In the genomic region with DNA sequence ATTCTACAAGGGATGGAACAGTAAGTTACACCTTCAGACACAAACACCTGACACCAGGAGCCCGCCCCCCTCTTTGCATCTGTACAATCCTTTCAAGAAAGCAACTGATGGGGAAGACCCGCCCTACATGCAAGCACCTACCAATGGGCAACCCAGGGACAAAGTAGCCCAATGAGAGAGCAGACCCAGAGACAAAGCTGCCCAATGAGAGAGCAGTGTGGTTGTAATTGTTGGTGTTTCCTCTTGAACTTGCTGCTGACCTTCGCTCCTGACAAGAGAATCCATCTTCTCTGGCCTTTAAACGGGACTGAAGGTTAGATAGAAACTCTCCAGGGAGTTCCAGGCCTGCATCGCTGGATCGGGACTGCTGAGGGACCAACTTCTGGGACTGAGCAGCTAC, we compare ENCODE assay signal across 8 mouse cellular contexts.
DNase-seq lines count a peak whose midpoint lies in the region; ATAC-seq and TF ChIP-seq lines count a peak whose summit lies in the region.

No protein-coding gene starts in this region.

- H3K9ac ChIP-seq in forebrain, embryonic 11.5 days (ENCODE audit: low read length), result peak overlapping the region; percentile 23
- no peak overlapping the region for H3K9ac ChIP-seq in stomach, postnatal 0 days (ENCODE audit: low read length)

- TF ChIP-seq CTCF in stomach, postnatal 0 days (IDR thresholded peaks at IDR 0.05; ENCODE audit: low read depth), result no peak

- DNase-seq in testis, postnatal 14 days (ENCODE audit: low spot score), result peak; percentile 37
- no peak for DNase-seq in testis, postnatal 10 days (ENCODE audit: low spot score)
- no peak for DNase-seq in forebrain, embryonic 11.5 days (ENCODE audit: low spot score)
- peak; percentile 47 for DNase-seq in kidney, postnatal 14 days
- DNase-seq in splenic B cell, adult 2 months (ENCODE audit: low read depth, low spot score), result peak; percentile 27
- DNase-seq in spleen, postnatal 10 days (ENCODE audit: low spot score in 2 of 2), result no peak
- no peak for DNase-seq in stomach, postnatal 0 days (ENCODE audit: low spot score)

- H3K9me3 ChIP-seq in forebrain, embryonic 11.5 days (ENCODE audit: control insufficient read depth, low read length), result no peaks in the 10 kb centered on the region
- H3K9me3 ChIP-seq in stomach, postnatal 0 days (ENCODE audit: control insufficient read depth, low read length), result no peaks in the 10 kb centered on the region

- 39% methylated on average over 6 of the region's 6 CpGs for WGBS in forebrain, embryonic 11.5 days
- 37% methylated on average over 6 of the region's 6 CpGs for WGBS in stomach, postnatal 0 days

- peak; percentile 64 for ATAC-seq in forebrain, embryonic 11.5 days (replicated peaks; ENCODE audit: low FRiP score)
- ATAC-seq in activated CD4-positive, CD25-positive, alpha-beta regulatory T cell, adult 4 months, result no peak
- ATAC-seq in stomach, postnatal 0 days (ENCODE audit: low FRiP score, low TSS enrichment), result no peak

- H3K4me3 ChIP-seq in forebrain, embryonic 11.5 days (ENCODE audit: low read depth, low read length), result no peak overlapping the region
- H3K4me3 ChIP-seq in stomach, postnatal 0 days (ENCODE audit: low read depth, low read length), result no peak overlapping the region

- H3K4me2 ChIP-seq in forebrain, embryonic 11.5 days (ENCODE audit: low read depth, low read length, severe bottlenecking), result peak overlapping the region; percentile 24; the same call in 1 of the 2 replicates
- no peak overlapping the region for H3K4me2 ChIP-seq in stomach, postnatal 0 days (replicated peaks; ENCODE audit: low read depth)

- H3K36me3 ChIP-seq in forebrain, embryonic 11.5 days (ENCODE audit: control insufficient read depth, insufficient read depth, low read length), result no peaks in the 10 kb centered on the region
- no peaks in the 10 kb centered on the region for H3K36me3 ChIP-seq in splenic B cell, adult 2 months (ENCODE audit: control insufficient read depth, insufficient read depth, low read length, poor library complexity, severe bottlenecking)
- no peaks in the 10 kb centered on the region for H3K36me3 ChIP-seq in stomach, postnatal 0 days (ENCODE audit: control insufficient read depth, insufficient read depth, low read length)

- H3K4me1 ChIP-seq in forebrain, embryonic 11.5 days (replicated peaks; ENCODE audit: control insufficient read depth, insufficient read depth, low read length), result no peaks in the 10 kb centered on the region
- no peaks in the 10 kb centered on the region for H3K4me1 ChIP-seq in stomach, postnatal 0 days (replicated peaks; ENCODE audit: control insufficient read depth, insufficient read depth)

- no peak overlapping the region for H3K27ac ChIP-seq in forebrain, embryonic 11.5 days (ENCODE audit: low read depth, low read length)
- H3K27ac ChIP-seq in stomach, postnatal 0 days (replicated peaks), result no peak overlapping the region

- H3K27me3 ChIP-seq in forebrain, embryonic 11.5 days (ENCODE audit: control insufficient read depth, insufficient read depth, low read length), result no peaks in the 10 kb centered on the region
- H3K27me3 ChIP-seq in splenic B cell, adult 2 months (ENCODE audit: control insufficient read depth, insufficient read depth, low read length, poor library complexity, severe bottlenecking), result no peaks in the 10 kb centered on the region
- H3K27me3 ChIP-seq in stomach, postnatal 0 days (ENCODE audit: control insufficient read depth, insufficient read depth, low read length), result no peaks in the 10 kb centered on the region

- no peak for TF ChIP-seq EP300 in stomach, postnatal 0 days (optimal IDR thresholded peaks at IDR 0.05)

Comparison
In these comparisons a context has a peak if more than half of its experiments do, and no peak if none do; other contexts are left out.
1. DNase-seq: peak in testis, postnatal 14 days (single experiment), kidney, postnatal 14 days (single experiment) and splenic B cell, adult 2 months (single experiment); none in testis, postnatal 10 days (single experiment), forebrain, embryonic 11.5 days (single experiment), spleen, postnatal 10 days (0 of 2) and stomach, postnatal 0 days (single experiment).